Mouse (Mus musculus): ENCODE results near the gene Gng12. TPM values are rescaled to one million over a fixed set of nuclear protein-coding genes. Genes with fewer than 3 reads are reported as not detected.
A peak's percentile ranks its signal among the peaks of the same experiment; 100 is the strongest.

The Gng12 gene
- total and polyA plus RNA-seq, 2 experiments from 2014 or later: 20.1 to 41.0 TPM

DNA sequence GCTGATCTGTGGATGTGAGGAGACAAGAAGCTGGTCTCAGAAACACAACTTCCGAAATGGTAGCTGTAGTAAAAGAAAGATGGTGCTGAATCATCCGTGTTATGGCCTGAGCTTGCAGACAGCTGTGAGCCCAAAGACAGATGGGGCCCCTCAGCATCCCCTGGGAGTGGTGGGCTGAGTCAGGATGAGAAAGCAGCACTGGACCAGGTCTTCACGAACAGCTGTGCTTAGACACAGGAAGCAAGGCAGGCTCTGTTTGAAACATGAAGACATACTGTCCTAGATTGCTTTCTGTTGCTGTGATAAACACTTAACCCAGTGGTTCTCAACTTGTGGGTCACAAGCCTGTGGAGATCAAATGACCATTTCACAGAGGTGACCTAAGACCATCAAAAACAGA is 91.4 kb downstream of the Gng12 start:
- no peaks in the 10 kb centered on the region for H3K9me3 ChIP-seq (replicated peaks; ENCODE audit: control insufficient read depth, low read length)
- DNase-seq (ENCODE audit: low spot score) (no peak), ATAC-seq (ENCODE audit: insufficient read depth, low read depth) (peak; percentile 62)
- H3K9ac ChIP-seq (replicated peaks; ENCODE audit: low read depth, low read length): no peak overlapping the region
- TF ChIP-seq CTCF (IDR thresholded peaks at IDR 0.05; ENCODE audit: low read depth) (no peak), EP300 (IDR thresholded peaks at IDR 0.05; ENCODE audit: low read depth) (no peak)
- no peak overlapping the region for H3K27ac ChIP-seq (ENCODE audit: low read depth)
- no peak overlapping the region for H3K4me3 ChIP-seq (ENCODE audit: low read depth, low read length)
- no peaks in the 10 kb centered on the region for H3K36me3 ChIP-seq (replicated peaks; ENCODE audit: control insufficient read depth, insufficient read depth, low read length)
- H3K27me3 ChIP-seq (ENCODE audit: control insufficient read depth, insufficient read depth, low read length): no peaks in the 10 kb centered on the region
- WGBS: 49% methylated on average over 3 of the region's 3 CpGs
- peaks cover 9% of the 10 kb centered on the region for H3K4me1 ChIP-seq (ENCODE audit: control insufficient read depth, insufficient read depth)
- H3K4me2 ChIP-seq (ENCODE audit: low read depth, low read length): no peak overlapping the region

DNA sequence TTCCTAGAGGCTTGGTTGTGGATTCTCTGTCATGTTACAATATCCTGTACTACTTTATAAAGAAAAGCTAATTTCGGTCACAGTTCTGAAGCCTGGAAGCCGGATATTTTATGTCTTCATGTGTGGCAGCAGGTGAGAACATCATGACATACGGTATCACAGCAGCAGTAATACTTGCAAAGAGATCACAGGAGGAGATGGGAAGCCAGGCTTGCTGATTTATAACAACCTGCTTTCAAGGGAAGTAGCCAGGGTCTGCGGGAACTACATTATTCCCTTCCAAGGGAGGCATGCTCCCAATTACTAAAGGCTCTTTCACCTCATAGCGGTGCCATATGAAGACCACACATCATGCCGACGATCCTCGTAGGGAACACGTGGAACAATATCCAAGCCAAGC is 92.2 kb downstream of the Gng12 start:
- no peaks in the 10 kb centered on the region for H3K36me3 ChIP-seq (replicated peaks; ENCODE audit: control insufficient read depth, insufficient read depth, low read length)
- H3K27ac ChIP-seq (ENCODE audit: low read depth): no peak overlapping the region
- WGBS: 93% methylated on average over 9 of the region's 9 CpGs
- H3K4me3 ChIP-seq (ENCODE audit: low read depth, low read length): no peak overlapping the region
- no peaks in the 10 kb centered on the region for H3K9me3 ChIP-seq (replicated peaks; ENCODE audit: control insufficient read depth, low read length)
- no peaks in the 10 kb centered on the region for H3K27me3 ChIP-seq (ENCODE audit: control insufficient read depth, insufficient read depth, low read length)
- no peak for ATAC-seq (ENCODE audit: insufficient read depth, low read depth)
- DNase-seq (ENCODE audit: low spot score): no peak
- H3K4me1 ChIP-seq (ENCODE audit: control insufficient read depth, insufficient read depth): peaks cover 13% of the 10 kb centered on the region
- H3K4me2 ChIP-seq (ENCODE audit: low read depth, low read length): no peak overlapping the region
- H3K9ac ChIP-seq (replicated peaks; ENCODE audit: low read depth, low read length): no peak overlapping the region
- TF ChIP-seq EP300 (IDR thresholded peaks at IDR 0.05; ENCODE audit: low read depth) (no peak), CTCF (IDR thresholded peaks at IDR 0.05; ENCODE audit: low read depth) (no peak)

DNA sequence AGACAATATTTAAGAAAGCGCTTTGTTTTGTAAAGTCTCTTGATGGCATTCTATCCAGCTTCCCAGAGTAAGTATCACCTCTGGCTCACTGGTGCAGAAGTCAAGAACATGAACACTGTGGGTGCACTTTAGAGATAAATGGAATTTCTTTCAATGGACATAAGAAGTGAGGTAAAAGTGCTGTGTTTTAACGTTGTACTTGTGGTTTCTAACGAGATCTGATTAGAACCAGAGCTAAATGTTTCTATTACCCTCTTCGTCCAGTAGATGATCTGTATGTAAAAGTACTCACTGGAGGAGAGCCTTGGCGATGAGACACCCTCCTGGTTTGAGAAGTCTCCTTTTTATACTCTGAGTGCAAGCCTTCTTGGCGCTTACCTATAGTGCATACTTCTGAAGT is 92.8 kb downstream of the Gng12 start:
- Histone ChIP-seq H3K36me3 (replicated peaks; ENCODE audit: control insufficient read depth, insufficient read depth, low read length) (no peaks in the 10 kb centered on the region), H3K9me3 (replicated peaks; ENCODE audit: control insufficient read depth, low read length) (no peaks in the 10 kb centered on the region), H3K4me1 (ENCODE audit: control insufficient read depth, insufficient read depth) (peaks cover 13% of the 10 kb centered on the region), H3K9ac (replicated peaks; ENCODE audit: low read depth, low read length) (no peak overlapping the region), H3K27me3 (ENCODE audit: control insufficient read depth, insufficient read depth, low read length) (no peaks in the 10 kb centered on the region), H3K27ac (ENCODE audit: low read depth) (no peak overlapping the region), H3K4me2 (ENCODE audit: low read depth, low read length) (no peak overlapping the region), H3K4me3 (ENCODE audit: low read depth, low read length) (no peak overlapping the region)
- DNase-seq (ENCODE audit: low spot score): no peak
- TF ChIP-seq EP300 (IDR thresholded peaks at IDR 0.05; ENCODE audit: low read depth): no peak
- TF ChIP-seq CTCF (IDR thresholded peaks at IDR 0.05; ENCODE audit: low read depth): no peak
- 81% methylated on average over 6 of the region's 6 CpGs for WGBS
- no peak for ATAC-seq (ENCODE audit: insufficient read depth, low read depth)

DNA sequence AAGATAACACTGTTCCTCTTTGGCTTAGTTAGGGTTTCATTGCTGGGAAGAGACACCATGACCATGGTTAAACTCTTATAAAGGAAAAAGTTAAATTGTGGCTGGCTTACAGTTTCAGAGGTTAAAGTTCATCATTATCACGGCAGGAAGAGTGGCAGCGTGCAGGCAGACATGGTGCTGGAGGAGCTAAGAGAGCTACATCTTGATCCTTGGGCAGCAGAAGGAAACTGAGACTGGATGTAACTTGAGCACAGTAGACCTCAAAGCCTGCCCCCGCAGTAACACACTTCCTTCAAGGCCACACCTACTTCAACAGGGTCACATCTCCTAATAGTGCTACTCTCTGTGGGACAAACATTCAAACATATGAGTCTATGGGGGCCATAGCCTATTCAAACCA is 93.3 kb downstream of the Gng12 start:
- TF ChIP-seq CTCF (IDR thresholded peaks at IDR 0.05; ENCODE audit: low read depth) (no peak), EP300 (IDR thresholded peaks at IDR 0.05; ENCODE audit: low read depth) (no peak)
- Histone ChIP-seq H3K9ac (replicated peaks; ENCODE audit: low read depth, low read length) (no peak overlapping the region), H3K4me3 (ENCODE audit: low read depth, low read length) (no peak overlapping the region), H3K36me3 (replicated peaks; ENCODE audit: control insufficient read depth, insufficient read depth, low read length) (no peaks in the 10 kb centered on the region), H3K27me3 (ENCODE audit: control insufficient read depth, insufficient read depth, low read length) (no peaks in the 10 kb centered on the region), H3K4me2 (ENCODE audit: low read depth, low read length) (no peak overlapping the region), H3K9me3 (replicated peaks; ENCODE audit: control insufficient read depth, low read length) (no peaks in the 10 kb centered on the region), H3K27ac (ENCODE audit: low read depth) (no peak overlapping the region), H3K4me1 (ENCODE audit: control insufficient read depth, insufficient read depth) (peaks cover 13% of the 10 kb centered on the region)
- no peak for ATAC-seq (ENCODE audit: insufficient read depth, low read depth)
- DNase-seq (ENCODE audit: low spot score): no peak
- WGBS: 62% methylated on average over 3 of the region's 3 CpGs

DNA sequence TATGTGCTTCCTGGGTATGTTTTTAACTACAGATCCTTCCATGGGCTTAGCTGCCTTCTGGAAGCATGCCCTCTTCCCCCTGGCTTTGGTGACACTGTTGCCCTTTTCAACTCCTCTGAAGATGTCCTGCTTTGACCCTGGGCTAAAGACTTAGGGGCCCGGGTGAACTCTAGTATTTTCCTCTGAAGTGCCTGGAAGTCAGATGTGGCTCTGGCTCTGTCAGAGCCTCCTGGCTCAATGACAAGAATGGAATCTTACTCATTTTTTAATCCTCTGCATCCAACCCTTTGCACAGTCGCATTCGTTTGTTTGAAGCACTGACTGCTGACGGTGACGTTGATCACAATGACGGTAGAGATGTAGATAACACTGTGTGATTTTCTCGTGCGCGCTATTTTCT is 96.0 kb downstream of the Gng12 start:
- no peak overlapping the region for H3K9ac ChIP-seq (replicated peaks; ENCODE audit: low read depth, low read length)
- H3K4me2 ChIP-seq (ENCODE audit: low read depth, low read length): no peak overlapping the region
- H3K4me1 ChIP-seq (ENCODE audit: control insufficient read depth, insufficient read depth): peaks cover 10% of the 10 kb centered on the region
- H3K27ac ChIP-seq (ENCODE audit: low read depth): no peak overlapping the region
- TF ChIP-seq EP300 (IDR thresholded peaks at IDR 0.05; ENCODE audit: low read depth) (no peak), CTCF (IDR thresholded peaks at IDR 0.05; ENCODE audit: low read depth) (no peak)
- DNase-seq (ENCODE audit: low spot score) (no peak), ATAC-seq (ENCODE audit: insufficient read depth, low read depth) (no peak)
- H3K27me3 ChIP-seq (ENCODE audit: control insufficient read depth, insufficient read depth, low read length): no peaks in the 10 kb centered on the region
- H3K9me3 ChIP-seq (replicated peaks; ENCODE audit: control insufficient read depth, low read length): no peaks in the 10 kb centered on the region
- no peak overlapping the region for H3K4me3 ChIP-seq (ENCODE audit: low read depth, low read length)
- no peaks in the 10 kb centered on the region for H3K36me3 ChIP-seq (replicated peaks; ENCODE audit: control insufficient read depth, insufficient read depth, low read length)
- WGBS: 33% methylated on average over 9 of the region's 9 CpGs

DNA sequence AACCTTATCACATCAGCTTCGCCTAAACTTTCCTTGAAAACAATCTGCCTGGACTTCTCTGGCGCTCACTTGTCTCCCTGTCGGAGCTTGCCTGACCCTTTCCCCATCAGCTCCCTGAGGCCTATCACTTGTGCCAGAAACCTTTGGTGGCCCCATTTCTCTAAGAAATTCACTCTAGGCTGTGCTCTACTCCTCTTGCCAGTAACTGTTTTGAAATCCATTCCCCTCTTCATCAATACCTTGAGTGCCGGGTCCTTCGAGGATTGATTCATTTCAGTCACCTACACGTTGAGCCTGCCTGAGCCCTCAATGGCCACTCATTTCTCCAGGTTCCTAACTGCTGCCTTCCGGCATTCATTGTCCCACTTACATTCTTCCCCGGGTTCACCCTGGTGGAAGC is 96.6 kb downstream of the Gng12 start:
- H3K4me2 ChIP-seq (ENCODE audit: low read depth, low read length): no peak overlapping the region
- H3K4me1 ChIP-seq (ENCODE audit: control insufficient read depth, insufficient read depth): peaks cover 10% of the 10 kb centered on the region
- ATAC-seq (ENCODE audit: insufficient read depth, low read depth) (no peak), DNase-seq (ENCODE audit: low spot score) (no peak)
- WGBS: 73% methylated on average over 8 of the region's 8 CpGs
- no peak for TF ChIP-seq CTCF (IDR thresholded peaks at IDR 0.05; ENCODE audit: low read depth)
- no peak for TF ChIP-seq EP300 (IDR thresholded peaks at IDR 0.05; ENCODE audit: low read depth)
- no peak overlapping the region for H3K4me3 ChIP-seq (ENCODE audit: low read depth, low read length)
- no peaks in the 10 kb centered on the region for H3K9me3 ChIP-seq (replicated peaks; ENCODE audit: control insufficient read depth, low read length)
- H3K27me3 ChIP-seq (ENCODE audit: control insufficient read depth, insufficient read depth, low read length): no peaks in the 10 kb centered on the region
- no peak overlapping the region for H3K9ac ChIP-seq (replicated peaks; ENCODE audit: low read depth, low read length)
- no peaks in the 10 kb centered on the region for H3K36me3 ChIP-seq (replicated peaks; ENCODE audit: control insufficient read depth, insufficient read depth, low read length)
- H3K27ac ChIP-seq (ENCODE audit: low read depth): no peak overlapping the region

Measured in heart, postnatal 0 days (tissue).